Mouse (Mus musculus): ENCODE measurements at regions not wholly inside any gene's neighbourhood (a gene's known extent, or its start where the extent isn't known, plus 50 kb on each side); places are given as distances from the start of the nearest gene placed in this dataset.

DNA sequence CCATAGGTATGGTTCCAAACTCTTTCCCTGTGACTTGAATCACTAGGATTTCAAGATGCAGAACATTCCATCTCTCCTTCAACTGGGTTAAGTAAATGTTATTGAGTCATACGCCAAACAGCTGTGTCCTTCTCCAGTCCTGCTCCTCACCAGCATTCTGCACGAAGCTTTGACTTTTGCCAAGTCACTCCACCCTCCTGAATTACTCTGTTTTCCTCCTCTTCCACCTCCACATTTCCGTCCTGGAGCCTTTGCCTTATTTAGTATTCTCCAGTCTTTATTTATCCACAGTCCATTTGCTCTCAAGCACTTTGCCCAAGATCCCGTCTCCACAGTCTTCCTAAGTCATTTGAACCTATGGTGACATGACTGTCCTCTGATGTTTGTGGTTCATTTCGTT, 193.1 kb upstream of the Arhgap20 start:
- TF ChIP-seq PAX5 (IDR thresholded peaks at IDR 0.05; ENCODE audit: low read length) (no peak), MAX (IDR thresholded peaks at IDR 0.05; ENCODE audit: low read length) (no peak), EP300 (IDR thresholded peaks at IDR 0.05; ENCODE audit: low read length) (no peak), CTCF (conservative IDR thresholded peaks at IDR 0.05 in 1 of 2, IDR thresholded peaks at IDR 0.05 in 1 of 2; ENCODE audit: low read depth in 2 of 2, low read length in 2 of 2) (no peak), NRF1 (IDR thresholded peaks at IDR 0.05; ENCODE audit: low read depth, low read length) (no peak), POLR2A (IDR thresholded peaks at IDR 0.05; ENCODE audit: low read depth, low read length) (no peak), IRF4 (IDR thresholded peaks at IDR 0.05; ENCODE audit: low read depth, low read length) (no peak), RCOR1 (conservative IDR thresholded peaks at IDR 0.05; ENCODE audit: low read depth, low read length) (no peak)
